Mouse (Mus musculus): ENCODE data around the gene Tiam2. TPM values are rescaled to one million over a fixed set of nuclear protein-coding genes. Genes with fewer than 3 reads are reported as not detected.

Tiam2 gene
- polyA plus RNA-seq, 1 experiment = 3.4 TPM

DNA sequence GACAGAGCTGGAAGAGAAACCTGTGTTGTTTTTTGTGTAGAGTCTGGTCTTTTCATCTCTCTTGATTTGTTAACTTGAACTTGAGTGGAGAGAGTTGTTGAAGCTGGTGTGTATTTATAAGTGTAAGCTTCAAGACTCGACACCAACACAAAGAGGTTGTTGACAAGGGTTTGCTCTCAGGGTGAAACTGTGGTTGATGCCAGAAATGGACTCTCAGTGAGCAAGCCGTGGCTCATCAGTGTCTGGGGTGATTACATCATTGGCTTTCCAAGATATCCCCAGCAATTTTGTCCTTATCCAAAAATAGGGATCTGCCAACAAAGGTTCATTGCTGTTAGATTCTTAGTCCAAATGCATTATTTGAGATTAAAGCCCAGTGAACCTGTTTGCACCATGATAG lies 150.2 kb downstream of the Tiam2 start:
- WGBS = 69% methylated on average over 2 of the region's 2 CpGs
- TF ChIP-seq POLR2A (IDR thresholded peaks at IDR 0.05; ENCODE audit: borderline replicate concordance, control insufficient read depth, low read depth, low read length) (no peak), CTCF (IDR thresholded peaks at IDR 0.05; ENCODE audit: control insufficient read depth, insufficient read depth, low read length) (no peak)
- no peak overlapping the region for H3K27ac ChIP-seq (ENCODE audit: control insufficient read depth, insufficient read depth, low read depth, low read length, poor library complexity)
- H3K4me1 ChIP-seq (ENCODE audit: control insufficient read depth, insufficient read depth, low read length) = no peaks in the 10 kb centered on the region
- H3K4me3 ChIP-seq (replicated peaks; ENCODE audit: control insufficient read depth, low read depth, low read length) = no peak overlapping the region

DNA sequence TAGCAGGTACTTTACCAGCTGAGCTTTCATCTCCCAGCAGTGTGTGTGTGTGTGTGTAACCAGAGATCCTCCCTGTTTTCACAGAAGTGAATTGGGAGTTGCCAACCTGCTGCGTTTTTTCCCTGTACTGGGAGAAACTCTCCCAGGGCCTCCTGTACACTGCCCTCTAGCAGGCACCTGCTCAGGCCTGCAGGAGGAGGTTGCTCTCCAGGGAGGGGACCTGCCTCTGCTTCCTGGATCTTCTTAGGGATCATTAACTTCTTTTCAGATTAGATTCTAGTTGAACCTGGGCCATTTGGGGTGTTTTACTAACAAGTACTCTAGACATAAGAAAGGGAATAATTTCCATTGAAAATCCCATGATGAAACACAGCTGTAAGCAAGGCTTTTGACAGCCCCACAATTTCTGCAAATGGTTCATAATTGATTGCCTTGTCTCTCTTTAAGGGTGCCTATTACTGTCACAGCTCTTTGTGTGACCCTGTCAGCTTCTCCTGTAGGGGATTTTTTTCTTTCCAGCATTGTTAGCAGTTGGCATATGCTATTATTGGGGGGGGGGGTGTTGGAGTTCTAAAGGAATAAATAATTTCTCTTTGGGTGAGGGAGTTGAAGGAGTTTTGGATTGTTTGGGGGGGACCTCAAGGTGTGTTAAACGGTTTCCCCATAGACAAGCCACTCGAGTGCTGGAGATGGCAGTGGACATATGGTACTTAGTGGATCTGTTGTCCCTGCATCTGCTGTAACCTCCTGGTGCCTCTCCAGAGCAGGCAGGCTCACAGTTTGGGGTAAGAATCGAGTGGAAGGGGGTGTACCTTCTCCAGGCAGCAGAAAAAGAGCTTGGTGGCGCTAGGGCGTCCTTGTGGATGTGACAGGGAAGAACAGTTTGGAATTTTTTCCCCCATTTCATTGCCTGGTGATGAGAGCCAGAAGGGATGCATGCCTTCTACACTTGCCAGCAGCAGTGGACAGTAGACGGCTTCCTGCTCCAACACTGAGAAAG lies 155.5 kb downstream of the Tiam2 start:
- H3K4me1 ChIP-seq (ENCODE audit: control insufficient read depth, insufficient read depth, low read length) = no peaks in the 10 kb centered on the region
- no peak overlapping the region for H3K27ac ChIP-seq (ENCODE audit: control insufficient read depth, insufficient read depth, low read depth, low read length, poor library complexity)
- WGBS = 77% methylated on average over 7 of the region's 7 CpGs
- no peak overlapping the region for H3K4me3 ChIP-seq (replicated peaks; ENCODE audit: control insufficient read depth, low read depth, low read length)
- TF ChIP-seq CTCF (IDR thresholded peaks at IDR 0.05; ENCODE audit: control insufficient read depth, insufficient read depth, low read length) = no peak
- TF ChIP-seq POLR2A (IDR thresholded peaks at IDR 0.05; ENCODE audit: borderline replicate concordance, control insufficient read depth, low read depth, low read length) = no peak

DNA sequence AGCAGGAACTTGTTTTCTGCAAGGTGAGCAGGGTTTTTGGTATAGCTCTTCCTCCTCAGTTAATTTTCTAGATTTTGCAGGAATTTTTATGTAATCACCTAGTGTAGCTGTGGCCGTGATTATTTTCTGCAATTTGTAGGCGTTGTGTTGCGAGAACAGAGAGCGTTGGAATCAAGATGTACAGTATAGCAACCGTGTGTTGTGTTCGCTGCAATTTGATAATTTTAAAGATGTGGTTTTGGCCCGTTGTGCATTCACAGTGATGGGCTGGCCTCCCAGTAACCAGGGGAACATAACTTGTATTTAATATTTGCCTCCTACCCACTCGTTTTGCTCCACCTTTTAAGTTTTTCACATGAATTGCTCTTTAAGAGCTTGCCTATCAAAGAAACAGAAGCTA lies 156.7 kb downstream of the Tiam2 start:
- no peak overlapping the region for H3K27ac ChIP-seq (ENCODE audit: control insufficient read depth, insufficient read depth, low read depth, low read length, poor library complexity)
- WGBS = 46% methylated on average over 8 of the region's 8 CpGs
- no peak for TF ChIP-seq POLR2A (IDR thresholded peaks at IDR 0.05; ENCODE audit: borderline replicate concordance, control insufficient read depth, low read depth, low read length)
- TF ChIP-seq CTCF (IDR thresholded peaks at IDR 0.05; ENCODE audit: control insufficient read depth, insufficient read depth, low read length) = no peak
- H3K4me3 ChIP-seq (replicated peaks; ENCODE audit: control insufficient read depth, low read depth, low read length) = no peak overlapping the region
- no peaks in the 10 kb centered on the region; the same call in 1 of the 2 replicates for H3K4me1 ChIP-seq (ENCODE audit: control insufficient read depth, insufficient read depth, low read length)

DNA sequence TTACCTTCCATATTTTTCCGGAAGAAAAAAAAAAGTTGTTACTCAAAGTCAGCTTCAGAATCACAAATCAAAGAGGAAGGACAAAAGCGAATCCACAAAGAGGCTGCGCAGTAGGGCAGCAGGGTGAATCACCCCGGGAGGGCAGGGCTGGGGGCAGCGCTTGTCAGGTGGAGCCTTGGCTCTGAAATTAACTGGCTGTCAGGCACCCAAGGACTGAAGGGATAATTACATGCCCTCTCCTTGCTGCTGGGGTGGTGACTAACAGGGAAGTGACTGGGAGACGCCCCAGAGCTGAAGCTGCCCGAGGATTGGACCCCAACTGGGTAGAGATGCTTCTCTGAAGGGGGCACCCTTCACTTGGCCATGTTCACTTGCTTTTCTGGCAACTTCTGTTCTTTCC lies 159.5 kb downstream of the Tiam2 start:
- Histone ChIP-seq H3K27ac (ENCODE audit: control insufficient read depth, insufficient read depth, low read depth, low read length, poor library complexity) (no peak overlapping the region), H3K4me3 (replicated peaks; ENCODE audit: control insufficient read depth, low read depth, low read length) (no peak overlapping the region), H3K4me1 (ENCODE audit: control insufficient read depth, insufficient read depth, low read length) (peaks cover 3% of the 10 kb centered on the region; the same call in 1 of the 2 replicates)
- 81% methylated on average over 7 of the region's 7 CpGs for WGBS
- TF ChIP-seq POLR2A (IDR thresholded peaks at IDR 0.05; ENCODE audit: borderline replicate concordance, control insufficient read depth, low read depth, low read length) (no peak), CTCF (IDR thresholded peaks at IDR 0.05; ENCODE audit: control insufficient read depth, insufficient read depth, low read length) (no peak)

DNA sequence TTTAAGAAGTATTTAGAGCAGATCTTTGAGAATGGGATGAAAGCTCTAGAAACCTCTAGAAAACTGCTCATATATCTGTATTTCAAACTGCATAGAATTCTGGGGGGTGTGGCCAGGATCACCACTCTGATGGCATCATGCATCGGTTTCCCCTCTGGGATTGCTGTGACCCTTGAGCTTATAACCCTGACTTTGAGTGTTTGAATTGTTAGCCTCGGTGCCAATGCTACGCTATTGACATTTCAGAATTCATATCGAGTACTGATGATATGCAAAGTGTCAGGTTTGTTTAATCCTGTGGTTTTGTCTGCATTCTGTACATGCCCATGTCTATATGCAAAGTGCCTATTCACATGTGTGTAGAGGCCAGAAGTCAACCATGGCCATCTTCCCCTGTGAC lies 160.8 kb downstream of the Tiam2 start:
- WGBS = 82% methylated on average over 4 of the region's 4 CpGs
- Histone ChIP-seq H3K27ac (ENCODE audit: control insufficient read depth, insufficient read depth, low read depth, low read length, poor library complexity) (no peak overlapping the region), H3K4me3 (replicated peaks; ENCODE audit: control insufficient read depth, low read depth, low read length) (no peak overlapping the region), H3K4me1 (ENCODE audit: control insufficient read depth, insufficient read depth, low read length) (peaks cover 4% of the 10 kb centered on the region; the same call in 1 of the 2 replicates)
- TF ChIP-seq POLR2A (IDR thresholded peaks at IDR 0.05; ENCODE audit: borderline replicate concordance, control insufficient read depth, low read depth, low read length) (no peak), CTCF (IDR thresholded peaks at IDR 0.05; ENCODE audit: control insufficient read depth, insufficient read depth, low read length) (no peak)

DNA sequence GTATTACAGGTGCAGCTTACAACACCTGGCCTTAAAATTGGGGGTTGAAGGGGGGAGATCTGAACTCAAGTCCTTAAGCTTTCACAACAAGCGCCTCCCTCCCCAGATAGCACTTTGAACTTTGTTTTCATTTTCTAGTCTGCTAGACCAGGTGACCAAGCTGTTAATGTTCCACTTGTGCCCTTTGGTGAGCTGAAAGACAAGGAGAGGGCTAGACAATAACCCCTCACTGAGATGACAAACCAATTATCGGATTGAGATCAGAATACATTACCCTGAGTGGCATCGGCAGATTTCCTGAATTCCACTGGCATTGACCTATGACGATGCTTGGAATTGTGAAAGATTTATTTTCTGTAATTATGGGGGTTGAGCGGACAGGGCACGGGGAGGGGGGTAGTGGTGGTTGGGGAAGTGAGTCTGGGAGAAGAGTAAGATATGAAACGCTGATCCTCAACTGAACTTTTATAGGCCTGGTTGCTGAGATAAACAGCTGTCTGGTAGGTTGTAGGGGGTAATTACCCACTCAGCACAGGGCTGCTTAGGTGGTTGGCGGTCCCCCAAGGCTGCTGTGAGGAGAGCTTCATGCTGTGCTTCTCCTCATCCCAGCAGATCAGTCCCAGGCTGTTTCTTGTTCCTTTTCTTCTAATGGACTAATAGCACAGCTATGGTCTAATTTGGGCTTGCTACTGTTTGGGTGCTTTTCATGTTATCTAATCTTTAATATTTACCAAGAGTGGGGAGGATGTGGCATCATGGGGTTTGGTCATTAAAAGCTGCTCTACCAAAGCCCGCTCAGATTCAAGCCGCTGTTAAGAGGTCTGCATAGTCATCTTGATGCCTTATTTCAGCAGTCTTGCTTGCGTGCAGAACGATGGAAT lies 161.6 kb downstream of the Tiam2 start:
- Histone ChIP-seq H3K27ac (ENCODE audit: control insufficient read depth, insufficient read depth, low read depth, low read length, poor library complexity) (no peak overlapping the region), H3K4me3 (replicated peaks; ENCODE audit: control insufficient read depth, low read depth, low read length) (no peak overlapping the region), H3K4me1 (ENCODE audit: control insufficient read depth, insufficient read depth, low read length) (peaks cover 4% of the 10 kb centered on the region; the same call in 1 of the 2 replicates)
- 55% methylated on average over 12 of the region's 12 CpGs for WGBS
- TF ChIP-seq POLR2A (IDR thresholded peaks at IDR 0.05; ENCODE audit: borderline replicate concordance, control insufficient read depth, low read depth, low read length) = no peak
- TF ChIP-seq CTCF (IDR thresholded peaks at IDR 0.05; ENCODE audit: control insufficient read depth, insufficient read depth, low read length) = no peak

DNA sequence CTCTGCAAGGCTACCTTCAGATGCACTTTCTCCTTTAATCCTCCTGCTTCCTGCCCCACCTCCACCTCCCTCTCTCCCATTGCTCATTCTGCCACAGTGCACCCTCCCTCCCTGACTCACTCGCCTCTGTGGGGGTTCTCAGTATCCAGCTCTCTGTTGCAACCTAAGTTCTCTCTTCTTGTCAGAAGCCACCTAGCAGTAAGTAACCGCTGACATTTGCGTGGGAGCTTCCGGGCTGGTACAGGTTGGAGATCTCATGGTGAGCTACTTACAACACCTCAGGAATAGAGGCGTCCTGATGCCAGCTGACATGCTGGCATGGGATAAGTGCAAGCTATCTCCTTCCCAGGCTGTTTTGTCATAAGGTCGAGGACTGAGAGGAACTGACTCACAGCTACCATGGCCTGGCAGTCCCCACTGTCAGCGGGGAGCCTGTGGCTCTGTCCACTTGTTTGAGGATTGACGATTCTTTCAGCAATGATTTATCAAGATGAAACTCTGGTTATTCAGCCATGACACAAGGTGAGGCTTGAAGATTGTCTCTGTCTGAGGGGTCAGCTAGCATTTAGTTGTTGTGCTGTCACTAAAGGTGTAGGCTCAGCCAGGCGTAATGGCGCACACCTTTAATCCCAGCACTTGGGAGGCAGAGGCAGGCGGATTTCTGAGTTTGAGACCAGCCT lies 164.0 kb downstream of the Tiam2 start:
- Histone ChIP-seq H3K4me1 (ENCODE audit: control insufficient read depth, insufficient read depth, low read length) (peaks cover 4% of the 10 kb centered on the region; the same call in 1 of the 2 replicates), H3K4me3 (replicated peaks; ENCODE audit: control insufficient read depth, low read depth, low read length) (no peak overlapping the region), H3K27ac (ENCODE audit: control insufficient read depth, insufficient read depth, low read depth, low read length, poor library complexity) (no peak overlapping the region)
- no peak for TF ChIP-seq POLR2A (IDR thresholded peaks at IDR 0.05; ENCODE audit: borderline replicate concordance, control insufficient read depth, low read depth, low read length)
- TF ChIP-seq CTCF (IDR thresholded peaks at IDR 0.05; ENCODE audit: control insufficient read depth, insufficient read depth, low read length) = no peak
- WGBS = 56% methylated on average over 11 of the region's 11 CpGs

Data from bone marrow, adult 2 months (tissue).